Mouse (Mus musculus) layer of hippocampus, postnatal 25 days (tissue): Measurements from ENCODE around the gene Slc23a2. TPM values are rescaled to one million over a fixed set of nuclear protein-coding genes. Genes with fewer than 3 reads are reported as not detected.

Experiments used
- total RNA-seq, 2 experiments: library from RNA; stranded (reverse); gene quantifications; 2 replicates each; pipeline ENCODE4 v1.2.3; 2021

Gene Slc23a2
- total RNA-seq, 2 experiments from 2014 or later, result 90.9 to 94.0 TPM

Other genes with a start within 250 kb of the Slc23a2 start
- 1,000 to 10,000 TPM in 1 of 2 experiments, 100 to 1,000 TPM in 1; 896 to 1,055 TPM for gene Prnp, start 235.2 kb downstream of the Slc23a2 start, total RNA-seq
- gene Prn, start 235.2 kb downstream of the Slc23a2 start, total RNA-seq, result not detected
- under 1 TPM; 0.20 to 0.42 TPM for gene Prnd, start 194.2 kb downstream of the Slc23a2 start, total RNA-seq
- gene Rassf2, start 114.8 kb downstream of the Slc23a2 start, total RNA-seq, result 10 to 100 TPM; 31.4 to 34.8 TPM
- 10 to 100 TPM; 27.4 to 29.6 TPM for gene Tmem230, start 102.7 kb upstream of the Slc23a2 start, total RNA-seq
- gene Pcna, start 108.2 kb upstream of the Slc23a2 start, total RNA-seq, result 10 to 100 TPM; 47.4 to 50.8 TPM
- gene Cds2, start 118.0 kb upstream of the Slc23a2 start, total RNA-seq, result 100 to 1,000 TPM; 228 to 237 TPM
- 1 to 10 TPM; 2.8 to 3.7 TPM for gene Prokr2, start 240.3 kb upstream of the Slc23a2 start, total RNA-seq